ENCODE assay signal across 15 mouse cellular contexts in the genomic region with DNA sequence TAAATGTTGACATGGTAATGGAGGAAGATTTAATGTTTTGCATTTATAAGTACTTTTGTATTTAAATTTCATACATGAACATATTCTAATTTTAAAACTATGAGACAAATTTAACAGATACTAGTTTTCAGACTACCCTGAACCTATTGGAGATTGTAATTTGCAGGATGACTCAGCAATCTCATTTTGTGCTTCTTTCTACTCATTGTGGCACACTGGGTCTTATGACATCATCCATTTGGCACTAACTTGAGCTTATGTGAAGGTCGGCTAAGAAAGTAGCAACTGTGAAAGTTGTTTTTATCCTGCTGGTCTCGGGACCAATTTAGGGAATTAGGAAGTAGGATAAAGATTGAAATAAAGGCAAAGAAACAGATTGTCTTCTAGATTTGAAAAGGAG. TPM values are rescaled to one million over a fixed set of nuclear protein-coding genes. Genes with fewer than 3 reads are reported as not detected.
DNase-seq lines count a peak whose midpoint lies in the region; ATAC-seq and TF ChIP-seq lines count a peak whose summit lies in the region.
"Had no signal": no experiment of that assay in that cellular context is flagged by ENCODE, and none has a peak within 500 bp of the region (broad histone marks: within the 10 kb centered on the region; RNA-seq: fewer than 3 reads in every experiment).

No protein-coding gene starts in this region.

- no peaks in the 10 kb centered on the region for H3K4me1 ChIP-seq in embryonic facial prominence, embryonic 14.5 days (ENCODE audit: control insufficient read depth, insufficient read depth, low read length)
- no peaks in the 10 kb centered on the region for H3K4me1 ChIP-seq in embryonic facial prominence, embryonic 10.5 days
- no peaks in the 10 kb centered on the region for H3K4me1 ChIP-seq in lung, postnatal 0 days (ENCODE audit: insufficient read depth, low read depth, low read length)
- peaks cover 7% of the 10 kb centered on the region for H3K4me1 ChIP-seq in lung, adult 2 months (ENCODE audit: control insufficient read depth, insufficient read depth, low read length)
- H3K4me1 ChIP-seq in bone marrow macrophage, adult 2 months (ENCODE audit: control insufficient read depth, insufficient read depth, low read length) = peaks cover 24% of the 10 kb centered on the region
- H3K4me1 ChIP-seq: embryonic facial prominence, embryonic 13.5 days; heart, embryonic 10.5 days had no signal

- H3K4me2 ChIP-seq in embryonic facial prominence, embryonic 14.5 days (ENCODE audit: low read depth, low read length) = no peak overlapping the region
- no peak overlapping the region for H3K4me2 ChIP-seq in lung, postnatal 0 days (replicated peaks; ENCODE audit: low read depth, low read length)
- H3K4me2 ChIP-seq: embryonic facial prominence, embryonic 13.5 days; hindbrain, embryonic 15.5 days had no signal

- H3K36me3 ChIP-seq in embryonic facial prominence, embryonic 14.5 days (ENCODE audit: control insufficient read depth, insufficient read depth, low read length) = peaks cover 46% of the 10 kb centered on the region
- peaks cover 66% of the 10 kb centered on the region for H3K36me3 ChIP-seq in embryonic facial prominence, embryonic 10.5 days (replicated peaks)
- no peaks in the 10 kb centered on the region for H3K36me3 ChIP-seq in lung, postnatal 0 days (ENCODE audit: insufficient read depth, low read length)

- WGBS in embryonic facial prominence, embryonic 14.5 days = 43% methylated on average over 2 of the region's 2 CpGs
- WGBS in embryonic facial prominence, embryonic 10.5 days = 80% methylated on average over 2 of the region's 2 CpGs
- 32% methylated on average over 2 of the region's 2 CpGs for WGBS in lung, postnatal 0 days
- 20% methylated on average over 2 of the region's 2 CpGs for WGBS in lung, adult 2 months

- no peak for TF ChIP-seq CTCF in lung, postnatal 0 days (IDR thresholded peaks at IDR 0.05)
- no peak for TF ChIP-seq CTCF in lung, adult 2 months (IDR thresholded peaks at IDR 0.05; ENCODE audit: insufficient read depth, low read length)
- no peak for TF ChIP-seq CTCF in bone marrow macrophage, adult 2 months (IDR thresholded peaks at IDR 0.05; ENCODE audit: low read depth, low read length)

- no peak overlapping the region for H3K27ac ChIP-seq in embryonic facial prominence, embryonic 14.5 days (replicated peaks; ENCODE audit: low read depth, low read length)
- no peak overlapping the region for H3K27ac ChIP-seq in embryonic facial prominence, embryonic 10.5 days (replicated peaks)
- no peak overlapping the region for H3K27ac ChIP-seq in lung, postnatal 0 days (ENCODE audit: low read length)
- H3K27ac ChIP-seq in bone marrow macrophage, adult 2 months (ENCODE audit: insufficient read depth, low read depth, low read length) = peak overlapping the region; percentile 57
- H3K27ac ChIP-seq: embryonic facial prominence, embryonic 13.5 days; heart, embryonic 10.5 days; hindbrain, embryonic 15.5 days had no signal

- ATAC-seq in embryonic facial prominence, embryonic 14.5 days (ENCODE audit: low read depth) = no peak
- no peak; the same call in 1 of the 2 replicates for ATAC-seq in lung, postnatal 0 days

- TF ChIP-seq EP300 in lung, postnatal 0 days (IDR thresholded peaks at IDR 0.05) = no peak

- no peak overlapping the region for H3K4me3 ChIP-seq in embryonic facial prominence, embryonic 14.5 days (ENCODE audit: low read depth, low read length)
- H3K4me3 ChIP-seq in embryonic facial prominence, embryonic 10.5 days = no peak overlapping the region
- H3K4me3 ChIP-seq in lung, postnatal 0 days (ENCODE audit: low read depth, low read length) = no peak overlapping the region
- no peak overlapping the region for H3K4me3 ChIP-seq in lung, adult 2 months (replicated peaks; ENCODE audit: extremely low read depth, low read depth, low read length)
- no peak overlapping the region for H3K4me3 ChIP-seq in bone marrow macrophage, adult 2 months (ENCODE audit: insufficient read depth, low read length)
- H3K4me3 ChIP-seq: embryonic facial prominence, embryonic 13.5 days; heart, embryonic 10.5 days; hindbrain, embryonic 15.5 days; megakaryocyte, embryonic 14.5 days had no signal

- H3K27me3 ChIP-seq in embryonic facial prominence, embryonic 14.5 days (replicated peaks; ENCODE audit: control insufficient read depth, insufficient read depth, low read length) = no peaks in the 10 kb centered on the region
- H3K27me3 ChIP-seq in embryonic facial prominence, embryonic 10.5 days (replicated peaks; ENCODE audit: low read depth, poor library complexity, severe bottlenecking) = no peaks in the 10 kb centered on the region
- H3K27me3 ChIP-seq in lung, postnatal 0 days (replicated peaks; ENCODE audit: insufficient read depth, low read length) = no peaks in the 10 kb centered on the region
- H3K27me3 ChIP-seq: embryonic facial prominence, embryonic 13.5 days; hindbrain, embryonic 15.5 days; megakaryocyte, embryonic 14.5 days had no signal

- no peak for TF ChIP-seq POLR2A in lung, adult 2 months (IDR thresholded peaks at IDR 0.05; ENCODE audit: borderline replicate concordance, extremely low read depth, low read depth, low read length)
- no peak for TF ChIP-seq POLR2A in bone marrow macrophage, adult 2 months (IDR thresholded peaks at IDR 0.05; ENCODE audit: borderline replicate concordance, low read depth, low read length)

- peak; percentile 26 for DNase-seq in embryonic facial prominence, embryonic 14.5 days (ENCODE audit: low spot score)
- DNase-seq in embryonic facial prominence, embryonic 10.5 days (ENCODE audit: low spot score) = no peak
- peak; percentile 37 for DNase-seq in lung, postnatal 0 days (ENCODE audit: low spot score)
- DNase-seq in lung, adult 2 months = no peak
- peak; percentile 53 for DNase-seq in skeletal muscle tissue, adult 2 months (ENCODE audit: low read depth, low spot score)
- DNase-seq in retina, postnatal 1 day = no peak
- no peak for DNase-seq in urinary bladder, postnatal 4 days (ENCODE audit: low spot score in 2 of 2)
- DNase-seq: cerebellum, adult 9-10 months; kidney, postnatal 25 days; liver had no signal

- H3K9me3 ChIP-seq in embryonic facial prominence, embryonic 14.5 days (ENCODE audit: control insufficient read depth, low read length) = no peaks in the 10 kb centered on the region
- no peaks in the 10 kb centered on the region for H3K9me3 ChIP-seq in embryonic facial prominence, embryonic 10.5 days
- no peaks in the 10 kb centered on the region for H3K9me3 ChIP-seq in lung, postnatal 0 days (ENCODE audit: low read length)
- H3K9me3 ChIP-seq: embryonic facial prominence, embryonic 13.5 days; heart, embryonic 10.5 days; hindbrain, embryonic 15.5 days; megakaryocyte, embryonic 14.5 days had no signal

- no peak overlapping the region for H3K9ac ChIP-seq in embryonic facial prominence, embryonic 14.5 days (ENCODE audit: low read depth, low read length)
- no peak overlapping the region for H3K9ac ChIP-seq in lung, postnatal 0 days (replicated peaks; ENCODE audit: low read depth)
- H3K9ac ChIP-seq: embryonic facial prominence, embryonic 13.5 days; hindbrain, embryonic 15.5 days had no signal

RNA-seq across cellular contexts. Expression of gene Kmt2e, which starts 27.4 kb away (rescaled TPM):
- polyA plus RNA-seq in embryonic facial prominence, embryonic 14.5 days (2014; fragmentation: Nextera tagmentation; extraction: Ambion mirVana) = 66.0 and 85.2 TPM in 2 replicates
- polyA plus RNA-seq in embryonic facial prominence, embryonic 10.5 days (2016; fragmentation: Nextera tagmentation; extraction: Ambion mirVana) = 86.7 TPM in 2 replicates
- polyA plus RNA-seq in lung, postnatal 0 days (2015; fragmentation: Nextera tagmentation; extraction: Ambion mirVana) = 97.3 and 106 TPM in 2 replicates
- polyA plus RNA-seq in lung, adult 2 months (2012; rRNA removed) = 22.2 and 22.9 TPM in 2 replicates
- 60.7 and 70.5 TPM in 2 replicates for polyA plus RNA-seq in bone marrow macrophage, adult 2 months (2012; ENCODE audit: insufficient read depth, insufficient read length, missing spikeins)

Comparison
In these comparisons a context has a peak if more than half of its experiments do, and no peak if none do; other contexts are left out.
1. DNase-seq: peak in embryonic facial prominence, embryonic 14.5 days (single experiment), lung, postnatal 0 days (single experiment) and skeletal muscle tissue, adult 2 months (single experiment); none in embryonic facial prominence, embryonic 10.5 days (single experiment), lung, adult 2 months (single experiment), retina, postnatal 1 day (single experiment) and urinary bladder, postnatal 4 days (0 of 2).